Mouse (Mus musculus): Measurements from ENCODE around the gene Rsph4a. TPM values are rescaled to one million over a fixed set of nuclear protein-coding genes. Genes with fewer than 3 reads are reported as not detected.
"Not testable (repeated sequence)": the region's sequence is repeated elsewhere in the genome, so short reads cannot be mapped to it uniquely, and the experiment has no call there.

The Rsph4a gene
- not detected in 2 replicates for polyA plus RNA-seq (2012; ENCODE audit: insufficient read depth, insufficient read length, missing spikeins)

DNA sequence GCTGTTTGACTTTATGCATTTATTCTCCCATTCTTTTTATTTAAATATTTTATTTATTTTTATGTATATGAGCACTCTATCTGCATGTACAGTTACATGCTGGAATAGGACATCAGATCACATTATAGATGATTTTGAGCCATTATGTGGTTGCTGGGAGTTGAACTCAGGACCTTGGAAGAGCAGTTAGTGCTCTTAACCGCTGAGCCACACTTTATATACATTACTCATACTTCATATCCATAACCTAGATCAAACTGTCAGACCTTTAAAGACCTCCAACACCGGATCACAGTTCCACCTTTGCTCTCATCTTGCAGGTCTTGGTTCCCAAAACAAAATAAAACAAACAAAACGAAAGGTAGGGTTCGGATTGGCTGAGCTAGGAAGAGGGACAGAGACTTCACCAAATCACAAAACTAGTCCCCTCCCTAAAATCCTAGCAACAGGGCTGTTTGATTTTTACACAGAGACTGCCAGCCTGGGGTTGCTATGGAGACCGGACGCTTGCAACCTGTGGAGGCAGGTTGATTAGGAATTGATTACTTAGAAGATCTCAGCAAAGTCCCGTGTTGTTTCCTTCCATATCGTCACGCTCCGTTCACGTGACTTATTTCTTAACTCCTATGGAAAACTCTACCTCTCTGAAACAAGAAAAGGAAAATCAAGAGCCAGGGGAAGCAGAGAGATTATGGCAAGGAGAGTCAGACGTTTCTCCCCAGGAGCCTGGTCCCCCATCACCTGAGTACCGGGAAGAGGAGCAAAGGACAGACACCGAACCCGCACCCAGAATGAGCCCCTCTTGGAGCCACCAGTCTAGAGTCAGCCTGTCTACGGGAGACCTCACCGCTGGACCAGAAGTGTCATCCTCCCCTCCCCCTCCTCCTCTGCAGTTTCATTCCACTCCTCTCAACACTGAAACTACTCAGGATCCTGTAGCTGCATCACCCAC, at the start of gene Rsph4a:
Rsph4a (plus strand) TSS at position 582 of the 952 bp plus-strand sequence.
- no peak for TF ChIP-seq POLR2A (IDR thresholded peaks at IDR 0.05; ENCODE audit: borderline replicate concordance, low read depth, low read length)
- no peak for TF ChIP-seq CTCF (IDR thresholded peaks at IDR 0.05; ENCODE audit: low read depth, low read length)
- Histone ChIP-seq H3K27ac (ENCODE audit: insufficient read depth, low read depth, low read length) (no peak within 1 kb of the TSS), H3K4me3 (ENCODE audit: insufficient read depth, low read length) (peak within 1 kb of the TSS; percentile 37), H3K4me1 (ENCODE audit: control insufficient read depth, insufficient read depth, low read length) (no peaks in the 10 kb centered on the region)

DNA sequence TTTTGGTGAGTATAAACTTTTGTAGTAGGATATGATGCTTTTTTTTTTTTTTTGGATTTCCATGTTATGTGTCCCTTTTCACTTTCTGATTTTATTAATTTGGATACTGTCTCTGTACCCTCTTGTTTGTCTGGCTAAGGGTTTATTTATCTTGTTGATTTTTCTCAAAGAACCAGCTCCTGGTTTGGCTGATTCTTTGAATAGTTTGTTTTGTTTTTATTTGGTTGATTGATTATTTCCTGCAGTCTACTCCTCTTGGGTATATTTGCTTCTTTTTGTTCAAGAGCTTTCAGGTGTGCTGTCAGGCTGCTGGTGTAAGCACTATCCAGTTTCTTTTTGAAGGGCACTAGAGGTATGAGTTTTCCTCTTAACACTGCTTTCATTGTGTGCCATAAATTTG, 47.5 kb upstream of the Rsph4a start, which contains the start of gene Sult3a1:
Sult3a1 (plus strand) TSS at position 301 of the 400 bp plus-strand sequence.
- no peak for TF ChIP-seq POLR2A (IDR thresholded peaks at IDR 0.05; ENCODE audit: borderline replicate concordance, low read depth, low read length)
- TF ChIP-seq CTCF (IDR thresholded peaks at IDR 0.05; ENCODE audit: low read depth, low read length), result no peak
- no peak within 1 kb of the TSS for H3K4me3 ChIP-seq (ENCODE audit: insufficient read depth, low read length)
- no peaks in the 10 kb centered on the region for H3K4me1 ChIP-seq (ENCODE audit: control insufficient read depth, insufficient read depth, low read length)
- H3K27ac ChIP-seq (ENCODE audit: insufficient read depth, low read depth, low read length), result no peak within 1 kb of the TSS

GRCm38 (mm10) chr10:33865994-33866393, 38.9 kb upstream of the Rsph4a start:
- Histone ChIP-seq H3K4me3 (ENCODE audit: insufficient read depth, low read length) (no peak overlapping the region), H3K27ac (ENCODE audit: insufficient read depth, low read depth, low read length) (no peak overlapping the region), H3K4me1 (ENCODE audit: control insufficient read depth, insufficient read depth, low read length) (no peaks in the 10 kb centered on the region)
- no peak for TF ChIP-seq POLR2A (IDR thresholded peaks at IDR 0.05; ENCODE audit: borderline replicate concordance, low read depth, low read length)
- no peak for TF ChIP-seq CTCF (IDR thresholded peaks at IDR 0.05; ENCODE audit: low read depth, low read length)

- Histone ChIP-seq H3K4me1 (ENCODE audit: control insufficient read depth, insufficient read depth, low read length) (no peaks in the 10 kb centered on the region), H3K27ac (ENCODE audit: insufficient read depth, low read depth, low read length) (no peak overlapping the region), H3K4me3 (ENCODE audit: insufficient read depth, low read length) (no peak overlapping the region)
- TF ChIP-seq CTCF (IDR thresholded peaks at IDR 0.05; ENCODE audit: low read depth, low read length), result no peak
These were observed 34.5 kb upstream of the Rsph4a start for GRCm38 (mm10) chr10:33870441-33870840.

GRCm38 (mm10) chr10:33872672-33873398, 32.1 kb upstream of the Rsph4a start:
- no peaks in the 10 kb centered on the region for H3K4me1 ChIP-seq (ENCODE audit: control insufficient read depth, insufficient read depth, low read length)
- H3K4me3 ChIP-seq (ENCODE audit: insufficient read depth, low read length), result no peak overlapping the region
- TF ChIP-seq POLR2A (IDR thresholded peaks at IDR 0.05; ENCODE audit: borderline replicate concordance, low read depth, low read length), result no peak
- TF ChIP-seq CTCF (IDR thresholded peaks at IDR 0.05; ENCODE audit: low read depth, low read length), result no peak
- H3K27ac ChIP-seq (ENCODE audit: insufficient read depth, low read depth, low read length), result no peak overlapping the region

GRCm38 (mm10) chr10:33882411-33882810, 22.5 kb upstream of the Rsph4a start:
- H3K27ac ChIP-seq (ENCODE audit: insufficient read depth, low read depth, low read length); H3K4me3 ChIP-seq (ENCODE audit: insufficient read depth, low read length); H3K4me1 ChIP-seq (ENCODE audit: control insufficient read depth, insufficient read depth, low read length): not testable (repeated sequence)

- not testable (repeated sequence) for H3K4me3 ChIP-seq (ENCODE audit: insufficient read depth, low read length); H3K4me1 ChIP-seq (ENCODE audit: control insufficient read depth, insufficient read depth, low read length); H3K27ac ChIP-seq (ENCODE audit: insufficient read depth, low read depth, low read length)
These were observed 3.4 kb upstream of the Rsph4a start for GRCm38 (mm10) chr10:33901520-33901919.

- TF ChIP-seq POLR2A (IDR thresholded peaks at IDR 0.05; ENCODE audit: borderline replicate concordance, low read depth, low read length), result no peak
- TF ChIP-seq CTCF (IDR thresholded peaks at IDR 0.05; ENCODE audit: low read depth, low read length), result no peak
- Histone ChIP-seq H3K4me3 (ENCODE audit: insufficient read depth, low read length) (peak overlapping the region; percentile 37), H3K4me1 (ENCODE audit: control insufficient read depth, insufficient read depth, low read length) (no peaks in the 10 kb centered on the region), H3K27ac (ENCODE audit: insufficient read depth, low read depth, low read length) (no peak overlapping the region)
These were observed 578 bp downstream of the Rsph4a start for GRCm38 (mm10) chr10:33905489-33905888.

- no peak overlapping the region for H3K4me3 ChIP-seq (ENCODE audit: insufficient read depth, low read length)
- TF ChIP-seq CTCF (IDR thresholded peaks at IDR 0.05; ENCODE audit: low read depth, low read length), result no peak
- H3K4me1 ChIP-seq (ENCODE audit: control insufficient read depth, insufficient read depth, low read length), result no peaks in the 10 kb centered on the region
- no peak overlapping the region for H3K27ac ChIP-seq (ENCODE audit: insufficient read depth, low read depth, low read length)
These were observed 35.8 kb downstream of the Rsph4a start for GRCm38 (mm10) chr10:33940702-33941101.

DNA sequence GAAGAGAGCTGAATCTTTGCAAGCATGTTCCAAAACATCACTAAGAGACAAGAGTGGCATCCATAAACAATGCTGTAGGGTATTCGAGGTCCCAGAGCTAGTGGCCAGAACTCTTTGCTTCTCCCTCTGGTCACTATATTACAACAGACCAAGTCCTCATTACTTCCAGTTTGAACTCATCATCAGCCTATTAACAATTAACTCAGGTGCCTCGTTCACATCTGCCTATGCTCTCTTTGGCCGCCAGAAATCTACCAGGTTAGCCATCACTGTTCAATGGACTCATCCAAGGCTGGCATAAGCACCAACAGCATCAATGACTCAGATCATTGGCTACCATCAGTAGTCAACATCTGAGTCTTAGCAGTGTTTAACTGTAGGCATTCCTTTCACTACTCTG, 40.5 kb downstream of the Rsph4a start:
- no peak overlapping the region for H3K4me3 ChIP-seq (ENCODE audit: insufficient read depth, low read length)
- H3K27ac ChIP-seq (ENCODE audit: insufficient read depth, low read depth, low read length), result no peak overlapping the region
- H3K4me1 ChIP-seq (ENCODE audit: control insufficient read depth, insufficient read depth, low read length), result peaks cover 2% of the 10 kb centered on the region; the same call in 1 of the 2 replicates
- TF ChIP-seq POLR2A (IDR thresholded peaks at IDR 0.05; ENCODE audit: borderline replicate concordance, low read depth, low read length), result no peak
- no peak for TF ChIP-seq CTCF (IDR thresholded peaks at IDR 0.05; ENCODE audit: low read depth, low read length)
